Mouse (Mus musculus) adrenal gland, postnatal 10 days (tissue): ENCODE data around the gene S100a6. TPM values are rescaled to one million over a fixed set of nuclear protein-coding genes. Genes with fewer than 3 reads are reported as not detected.

Experiments used
- total RNA-seq, 2 experiments: library from RNA; stranded (reverse); gene quantifications; 2 replicates each; pipeline ENCODE4 v1.2.3; 2021

S100a6 gene
- total RNA-seq, 2 experiments from 2014 or later: 72.2 to 82.8 TPM

Other genes with a start within 250 kb of the S100a6 start
- 10 to 100 TPM; 55.2 to 65.9 TPM for gene Slc27a3, start 222.9 kb upstream of the S100a6 start, total RNA-seq
- gene Ints3, start 179.3 kb upstream of the S100a6 start, total RNA-seq: 10 to 100 TPM; 46.8 to 51.6 TPM
- gene Npr1, start 147.0 kb upstream of the S100a6 start, total RNA-seq: 100 to 1,000 TPM in 1 of 2 experiments, 10 to 100 TPM in 1; 88.3 to 101 TPM
- 10 to 100 TPM; 59.1 to 63.2 TPM for gene Ilf2, start 136.8 kb upstream of the S100a6 start, total RNA-seq
- 10 to 100 TPM; 46.6 to 59.3 TPM for gene Snapin, start 121.8 kb upstream of the S100a6 start, total RNA-seq
- 100 to 1,000 TPM; 101 to 108 TPM for gene Chtop, start 103.4 kb upstream of the S100a6 start, total RNA-seq
- gene S100a1, start 98.5 kb upstream of the S100a6 start, total RNA-seq: 100 to 1,000 TPM; 263 to 269 TPM
- 10 to 100 TPM; 59.6 to 60.9 TPM for gene S100a13, start 98.4 kb upstream of the S100a6 start, total RNA-seq
- under 1 TPM; 0.24 to 0.70 TPM for gene S100a14, start 86.0 kb upstream of the S100a6 start, total RNA-seq
- gene S100a16, start 75.6 kb upstream of the S100a6 start, total RNA-seq: 10 to 100 TPM; 73.5 to 91.6 TPM
- gene S100a3, start 52.3 kb upstream of the S100a6 start, total RNA-seq: not detected
- gene S100a2, start 22.6 kb upstream of the S100a6 start, total RNA-seq: not detected
- gene Gm42674, start 11.0 kb upstream of the S100a6 start, total RNA-seq: not detected
- 10 to 100 TPM; 16.9 to 18.5 TPM for gene S100a4, start 9.1 kb upstream of the S100a6 start, total RNA-seq
- not detected for gene S100a5, start 4.4 kb upstream of the S100a6 start, total RNA-seq
- under 1 TPM in 1 of 2 experiments, not detected in 1; 0.33 TPM for gene S100a7a, start 41.1 kb downstream of the S100a6 start, total RNA-seq
- gene S100a8, start 56.1 kb downstream of the S100a6 start, total RNA-seq: 10 to 100 TPM; 61.2 to 94.6 TPM
- 100 to 1,000 TPM in 1 of 2 experiments, 10 to 100 TPM in 1; 76.0 to 125 TPM for gene S100a9, start 82.8 kb downstream of the S100a6 start, total RNA-seq
- gene Pglyrp4, start 114.0 kb downstream of the S100a6 start, total RNA-seq: not detected
- not detected for gene Gm5849, start 165.0 kb downstream of the S100a6 start, total RNA-seq